28 mouse cellular contexts compared by ENCODE assay signal in the genomic region with DNA sequence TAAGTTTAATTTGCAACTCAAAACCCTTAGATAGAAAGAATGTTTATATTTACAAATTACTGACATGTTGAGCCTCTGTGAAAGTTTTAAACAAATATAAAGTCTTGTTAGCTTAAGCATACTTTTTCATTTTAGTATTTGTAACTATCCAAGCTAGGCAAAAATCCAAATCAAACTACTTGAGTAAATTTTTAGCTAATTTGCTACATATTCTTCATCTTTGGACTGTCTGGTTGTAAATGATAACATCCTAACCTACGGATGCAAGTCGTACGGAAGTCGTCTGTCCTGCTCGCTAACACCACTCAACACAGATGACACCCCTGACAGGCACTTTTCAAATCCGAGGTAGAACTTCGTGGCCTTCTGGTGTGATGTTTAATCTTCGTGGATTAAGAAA. TPM values are rescaled to one million over a fixed set of nuclear protein-coding genes. Genes with fewer than 3 reads are reported as not detected.
DNase-seq lines count a peak whose midpoint lies in the region; ATAC-seq and TF ChIP-seq lines count a peak whose summit lies in the region.
"Had no signal": no experiment of that assay in that cellular context is flagged by ENCODE, and none has a peak within 500 bp of the region (broad histone marks: within the 10 kb centered on the region; RNA-seq: fewer than 3 reads in every experiment).

No protein-coding gene starts in this region.

- TF ChIP-seq EP300 in liver, postnatal 0 days (IDR thresholded peaks at IDR 0.05; ENCODE audit: low read depth), result no peak

- 57% methylated on average over 8 of the region's 8 CpGs for WGBS in kidney, adult 2 months
- WGBS in liver, adult 2 months, result 23% methylated on average over 8 of the region's 8 CpGs
- WGBS in liver, postnatal 0 days (ENCODE audit: insufficient replicate concordance), result 76% methylated on average over 8 of the region's 8 CpGs

- H3K4me3 ChIP-seq in kidney, adult 2 months (ENCODE audit: insufficient read depth, low read depth, low read length), result no peak overlapping the region
- H3K4me3 ChIP-seq in liver, adult 2 months (ENCODE audit: insufficient read depth, low read depth, low read length), result no peak overlapping the region
- H3K4me3 ChIP-seq in liver, postnatal 0 days (ENCODE audit: low read depth, low read length), result no peak overlapping the region
- H3K4me3 ChIP-seq: embryonic facial prominence, embryonic 10.5 days; embryonic facial prominence, embryonic 12.5 days; forebrain, embryonic 13.5 days; forebrain, embryonic 15.5 days had no signal

- no peak overlapping the region for H3K27ac ChIP-seq in kidney, adult 2 months (ENCODE audit: insufficient read depth, low read depth, low read length)
- no peak overlapping the region for H3K27ac ChIP-seq in liver, adult 2 months (replicated peaks; ENCODE audit: insufficient read depth, low read depth, low read length)
- no peak overlapping the region for H3K27ac ChIP-seq in liver, postnatal 0 days (ENCODE audit: low read depth)
- H3K27ac ChIP-seq: embryonic facial prominence, embryonic 10.5 days; embryonic facial prominence, embryonic 12.5 days; forebrain, embryonic 13.5 days; forebrain, embryonic 15.5 days had no signal

- peak; percentile 73 for DNase-seq in heart, adult 11 months
- no peak for DNase-seq in heart, adult 8-10 months (ENCODE audit: low spot score)
- peak; percentile 36 for DNase-seq in kidney, adult 2 months
- DNase-seq in kidney, postnatal 25 days, result no peak
- peak; percentile 67 for DNase-seq in liver, adult 2 months (ENCODE audit: extremely low read depth, low read depth, low spot score)
- no peak for DNase-seq in liver, postnatal 0 days
- DNase-seq: adrenal gland, adult 2 months; adrenal gland, postnatal 10 days; adrenal gland, postnatal 25 days; B cell, adult 2 months; cerebellum, adult 11-12 months; cerebellum, adult 9-10 months; cerebellum, postnatal 10 days; cerebellum, postnatal 25 days; forebrain, postnatal 0 days had no signal

- no peak for ATAC-seq in liver, postnatal 0 days
- ATAC-seq: CD4-positive, CD25-positive, alpha-beta regulatory T cell, adult 4 months; forebrain, embryonic 13.5 days; forebrain, embryonic 15.5 days; forebrain, postnatal 0 days had no signal

- H3K36me3 ChIP-seq in kidney, adult 2 months (ENCODE audit: control insufficient read depth, insufficient read depth, low read length), result peaks cover 8% of the 10 kb centered on the region
- peaks cover 43% of the 10 kb centered on the region for H3K36me3 ChIP-seq in liver, adult 2 months (ENCODE audit: control insufficient read depth, insufficient read depth, low read length)
- H3K36me3 ChIP-seq in liver, postnatal 0 days (replicated peaks; ENCODE audit: insufficient read depth, low read length), result peaks cover 71% of the 10 kb centered on the region

- no peak for TF ChIP-seq CTCF in kidney, adult 2 months (conservative IDR thresholded peaks at IDR 0.05; ENCODE audit: insufficient read depth, insufficient read length, low read depth, low read length)
- TF ChIP-seq CTCF in liver, adult 2 months (IDR thresholded peaks at IDR 0.05; ENCODE audit: low read depth, low read length), result no peak
- TF ChIP-seq CTCF in liver, postnatal 0 days (IDR thresholded peaks at IDR 0.05; ENCODE audit: low read depth), result no peak

- no peaks in the 10 kb centered on the region for H3K79me2 ChIP-seq in liver, adult 2 months (ENCODE audit: control insufficient read depth, insufficient read depth, low read length)

- no peaks in the 10 kb centered on the region for H3K9me3 ChIP-seq in liver, postnatal 0 days (ENCODE audit: low read length)
- H3K9me3 ChIP-seq: embryonic facial prominence, embryonic 10.5 days; embryonic facial prominence, embryonic 12.5 days; forebrain, embryonic 13.5 days; forebrain, embryonic 15.5 days; G1E had no signal

- peaks cover 18% of the 10 kb centered on the region for H3K4me1 ChIP-seq in kidney, adult 2 months (ENCODE audit: control insufficient read depth, insufficient read depth, low read length)
- H3K4me1 ChIP-seq in liver, adult 2 months (ENCODE audit: control insufficient read depth, insufficient read depth, low read length), result peaks cover 4% of the 10 kb centered on the region; the same call in 1 of the 2 replicates
- no peaks in the 10 kb centered on the region for H3K4me1 ChIP-seq in liver, postnatal 0 days (ENCODE audit: insufficient read depth)
- H3K4me1 ChIP-seq: embryonic facial prominence, embryonic 10.5 days; embryonic facial prominence, embryonic 12.5 days; forebrain, embryonic 13.5 days; forebrain, embryonic 15.5 days had no signal

- no peaks in the 10 kb centered on the region for H3K27me3 ChIP-seq in kidney, adult 2 months (replicated peaks; ENCODE audit: control insufficient read depth, insufficient read depth, low read length)
- H3K27me3 ChIP-seq in liver, adult 2 months (ENCODE audit: control insufficient read depth, insufficient read depth, low read length), result no peaks in the 10 kb centered on the region
- H3K27me3 ChIP-seq in liver, postnatal 0 days (ENCODE audit: insufficient read depth, low read length), result no peaks in the 10 kb centered on the region
- H3K27me3 ChIP-seq: CH12.LX; embryonic facial prominence, embryonic 12.5 days; forebrain, embryonic 13.5 days; forebrain, embryonic 15.5 days had no signal

- no peak for TF ChIP-seq POLR2A in kidney, adult 2 months (IDR thresholded peaks at IDR 0.05; ENCODE audit: low read depth, low read length)
- TF ChIP-seq POLR2A in liver, adult 2 months (IDR thresholded peaks at IDR 0.05; ENCODE audit: extremely low read depth, insufficient read depth, low read length), result no peak

- no peak overlapping the region for H3K4me2 ChIP-seq in liver, postnatal 0 days (ENCODE audit: low read depth, low read length)
- H3K4me2 ChIP-seq: embryonic facial prominence, embryonic 12.5 days; forebrain, embryonic 13.5 days; forebrain, embryonic 15.5 days had no signal

- H3K9ac ChIP-seq in liver, adult 2 months (ENCODE audit: low read depth, low read length), result no peak overlapping the region
- no peak overlapping the region for H3K9ac ChIP-seq in liver, postnatal 0 days (replicated peaks)
- H3K9ac ChIP-seq: embryonic facial prominence, embryonic 12.5 days; forebrain, embryonic 13.5 days; forebrain, embryonic 15.5 days; forebrain, postnatal 0 days had no signal

RNA-seq across cellular contexts. Expression of gene Gm10197, which starts 6.1 kb away (rescaled TPM):
- not detected for total RNA-seq in heart, adult 8-10 months (2022)
- not detected in 2 replicates for polyA plus RNA-seq in kidney, adult 2 months (2012; rRNA removed)
- not detected in 2 replicates for total RNA-seq in liver, adult 2 months (2014; rRNA removed)
- not detected in 2 replicates for polyA plus RNA-seq in liver, adult 2 months (2012; rRNA removed)
- polyA plus RNA-seq in liver, postnatal 0 days (2015; fragmentation: Nextera tagmentation; extraction: Ambion mirVana), result not detected in 2 replicates
- total RNA-seq: adrenal gland, adult 2 months; adrenal gland, postnatal 10 days; adrenal gland, postnatal 25 days; adrenal gland, postnatal 4 days; forebrain, postnatal 0 days had no signal
- polyA plus RNA-seq: adrenal gland, adult 2 months; brain, embryonic 14.5 days; CD4-positive, CD25-positive, alpha-beta regulatory T cell, adult 4 months; cerebellum, adult 2 months; cortical plate, adult 2 months; embryonic facial prominence, embryonic 12.5 days; embryonic facial prominence, embryonic 14.5 days; forebrain, embryonic 11.5 days; forebrain, embryonic 13.5 days; forebrain, embryonic 15.5 days; forebrain, postnatal 0 days; G1E had no signal

RNA-seq across cellular contexts. Expression of gene Smndc1, which starts 12.7 kb away (rescaled TPM):
- total RNA-seq in heart, adult 8-10 months (2022), result 10 to 100 TPM; 31.9 to 37.5 (median 33.3) TPM
- 3.4 and 5.9 TPM in 2 replicates for polyA plus RNA-seq in kidney, adult 2 months (2012; rRNA removed)
- total RNA-seq in liver, adult 2 months (2014; rRNA removed), result 7.6 and 8.1 TPM in 2 replicates
- polyA plus RNA-seq in liver, adult 2 months (2012; rRNA removed), result 1.6 and 1.8 TPM in 2 replicates
- 18.9 and 21.7 TPM in 2 replicates for polyA plus RNA-seq in liver, postnatal 0 days (2015; fragmentation: Nextera tagmentation; extraction: Ambion mirVana)

Comparison
In these comparisons a context has a peak if more than half of its experiments do, and no peak if none do; other contexts are left out.
1. DNase-seq: peak in heart, adult 11 months (single experiment), kidney, adult 2 months (single experiment) and liver, adult 2 months (single experiment); none in heart, adult 8-10 months (single experiment), kidney, postnatal 25 days (0 of 2) and liver, postnatal 0 days (single experiment).